Mouse (Mus musculus): ENCODE data around the gene Cpped1. TPM values are rescaled to one million over a fixed set of nuclear protein-coding genes. Genes with fewer than 3 reads are reported as not detected.

The Cpped1 gene
- polyA plus RNA-seq, 1 experiment from 2014 or later, result 18.4 TPM

DNA sequence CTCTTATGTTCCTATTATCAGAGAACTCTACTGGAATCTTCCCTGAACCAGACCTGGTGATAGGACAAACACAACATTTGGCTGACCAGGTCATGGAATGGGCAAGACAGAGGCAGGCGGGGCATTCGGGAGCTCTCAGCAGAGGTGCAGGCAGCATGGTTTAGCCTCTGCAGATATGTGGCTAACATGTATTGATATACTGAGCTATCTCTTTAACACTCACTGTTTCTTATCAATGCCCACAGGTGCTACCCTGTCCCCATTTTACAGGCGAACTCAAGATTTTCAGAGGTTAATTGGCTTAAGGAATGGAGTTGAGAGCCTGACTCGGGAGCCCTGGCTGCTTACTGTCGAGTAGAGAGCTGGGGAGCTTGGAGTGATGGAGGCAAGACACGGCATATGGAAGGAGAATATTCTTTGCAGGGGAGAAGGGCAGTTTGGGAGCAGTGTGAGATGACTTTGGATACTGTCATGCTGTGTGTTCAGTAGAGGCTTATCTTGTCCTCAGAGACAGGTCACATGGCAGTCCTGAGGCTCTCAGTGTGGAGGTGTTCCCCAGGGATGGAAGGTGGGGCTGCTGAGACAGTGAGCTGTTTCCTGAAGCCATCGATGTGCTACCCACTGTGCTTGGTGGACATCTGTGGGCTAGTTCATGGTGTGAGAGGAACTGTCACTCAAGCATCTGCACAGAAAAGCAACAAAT lies 113.3 kb downstream of the Cpped1 start:
- H3K4me1 ChIP-seq (ENCODE audit: control insufficient read depth, insufficient read depth, low read length), result no peaks in the 10 kb centered on the region
- no peaks in the 10 kb centered on the region for H3K27me3 ChIP-seq (ENCODE audit: control insufficient read depth, insufficient read depth, low read length)
- WGBS, result 76% methylated on average over 7 of the region's 7 CpGs
- no peak for DNase-seq (ENCODE audit: low spot score)
- H3K27ac ChIP-seq (replicated peaks; ENCODE audit: low read depth, low read length), result no peak overlapping the region
- H3K4me2 ChIP-seq (ENCODE audit: low read depth, severe bottlenecking), result no peak overlapping the region
- no peak for ATAC-seq (ENCODE audit: insufficient number of reproducible peaks, low FRiP score, low TSS enrichment, low read depth)
- H3K4me3 ChIP-seq (ENCODE audit: low read depth, low read length), result no peak overlapping the region
- H3K9me3 ChIP-seq (ENCODE audit: control insufficient read depth, low read length), result no peaks in the 10 kb centered on the region
- H3K9ac ChIP-seq (ENCODE audit: low read length), result no peak overlapping the region
- H3K36me3 ChIP-seq (ENCODE audit: control insufficient read depth, insufficient read depth, low read length), result no peaks in the 10 kb centered on the region

DNA sequence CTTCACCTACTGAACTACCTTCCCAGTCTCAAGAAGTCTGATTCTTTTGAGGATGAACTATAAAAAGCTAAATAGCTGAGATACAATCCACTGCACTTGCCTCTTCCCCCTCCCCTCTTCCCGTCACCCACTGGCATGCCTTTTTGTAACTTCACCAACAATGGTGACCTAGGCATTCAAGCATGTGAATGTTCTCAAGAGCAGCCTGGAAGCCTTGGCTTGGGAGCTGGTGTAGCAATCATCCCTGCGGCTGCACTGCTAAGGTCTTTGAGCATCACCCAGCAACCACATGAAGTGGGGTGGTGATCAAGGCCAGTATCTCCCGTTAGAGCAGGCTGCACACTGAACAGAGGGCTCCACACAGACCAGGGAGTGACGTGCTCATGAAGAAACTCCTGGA lies 114.6 kb downstream of the Cpped1 start:
- DNase-seq (ENCODE audit: low spot score), result no peak
- Histone ChIP-seq H3K9ac (ENCODE audit: low read length) (no peak overlapping the region), H3K36me3 (ENCODE audit: control insufficient read depth, insufficient read depth, low read length) (no peaks in the 10 kb centered on the region), H3K4me2 (ENCODE audit: low read depth, severe bottlenecking) (no peak overlapping the region), H3K27ac (replicated peaks; ENCODE audit: low read depth, low read length) (no peak overlapping the region), H3K4me1 (ENCODE audit: control insufficient read depth, insufficient read depth, low read length) (no peaks in the 10 kb centered on the region), H3K9me3 (ENCODE audit: control insufficient read depth, low read length) (no peaks in the 10 kb centered on the region), H3K27me3 (ENCODE audit: control insufficient read depth, insufficient read depth, low read length) (no peaks in the 10 kb centered on the region), H3K4me3 (ENCODE audit: low read depth, low read length) (no peak overlapping the region)
- ATAC-seq (ENCODE audit: insufficient number of reproducible peaks, low FRiP score, low TSS enrichment, low read depth), result no peak
- 93% methylated on average over 4 of the region's 4 CpGs for WGBS

DNA sequence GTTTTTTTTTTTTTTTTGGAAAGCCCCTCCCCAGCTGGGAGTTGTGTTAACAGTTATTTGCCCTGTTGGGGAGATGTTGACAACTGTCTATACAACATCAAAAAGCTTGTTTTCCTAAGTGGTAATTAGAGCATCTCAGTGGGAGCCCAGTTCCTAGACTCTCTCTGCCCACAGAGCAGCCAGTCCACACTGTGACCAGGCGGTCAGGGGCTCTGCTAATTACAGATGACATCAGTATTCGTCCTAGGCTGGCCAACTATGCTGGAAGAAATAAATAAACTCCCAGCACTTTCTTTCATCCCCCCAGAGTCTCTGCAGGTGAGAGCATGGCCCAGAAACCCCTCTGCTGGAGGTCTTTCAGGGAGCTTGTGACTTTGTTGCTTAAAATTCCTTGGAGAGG lies 115.9 kb downstream of the Cpped1 start:
- Histone ChIP-seq H3K4me1 (ENCODE audit: control insufficient read depth, insufficient read depth, low read length) (no peaks in the 10 kb centered on the region), H3K9ac (ENCODE audit: low read length) (no peak overlapping the region), H3K4me3 (ENCODE audit: low read depth, low read length) (no peak overlapping the region), H3K27ac (replicated peaks; ENCODE audit: low read depth, low read length) (no peak overlapping the region), H3K27me3 (ENCODE audit: control insufficient read depth, insufficient read depth, low read length) (no peaks in the 10 kb centered on the region), H3K36me3 (ENCODE audit: control insufficient read depth, insufficient read depth, low read length) (no peaks in the 10 kb centered on the region), H3K9me3 (ENCODE audit: control insufficient read depth, low read length) (no peaks in the 10 kb centered on the region), H3K4me2 (ENCODE audit: low read depth, severe bottlenecking) (no peak overlapping the region)
- DNase-seq (ENCODE audit: low spot score), result no peak
- 9% methylated on average over 2 of the region's 2 CpGs for WGBS
- no peak for ATAC-seq (ENCODE audit: insufficient number of reproducible peaks, low FRiP score, low TSS enrichment, low read depth)

DNA sequence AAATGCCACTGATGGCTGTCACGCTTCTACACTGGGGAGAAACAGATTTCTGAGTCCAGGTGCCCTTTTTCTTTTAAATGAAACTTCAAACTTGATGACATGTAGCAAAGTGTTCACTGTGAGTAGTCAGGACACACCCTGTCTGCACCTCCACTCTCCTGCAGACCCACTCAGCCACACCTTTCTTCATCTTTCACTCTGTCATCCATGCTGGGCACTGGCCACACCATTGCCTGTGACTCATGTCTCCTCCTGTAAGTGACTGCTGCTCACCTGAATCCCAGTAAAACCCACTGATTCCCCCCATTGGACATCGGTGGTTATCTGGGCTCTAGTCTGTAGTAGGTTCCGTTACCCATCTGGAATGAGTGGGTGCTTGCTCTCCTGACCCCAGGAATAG lies 118.8 kb downstream of the Cpped1 start:
- no peak overlapping the region for H3K27ac ChIP-seq (replicated peaks; ENCODE audit: low read depth, low read length)
- H3K9ac ChIP-seq (ENCODE audit: low read length), result no peak overlapping the region
- ATAC-seq (ENCODE audit: insufficient number of reproducible peaks, low FRiP score, low TSS enrichment, low read depth) (no peak), DNase-seq (ENCODE audit: low spot score) (no peak)
- no peak overlapping the region for H3K4me3 ChIP-seq (ENCODE audit: low read depth, low read length)
- H3K4me1 ChIP-seq (ENCODE audit: control insufficient read depth, insufficient read depth, low read length), result no peaks in the 10 kb centered on the region
- H3K4me2 ChIP-seq (ENCODE audit: low read depth, severe bottlenecking), result no peak overlapping the region
- H3K9me3 ChIP-seq (ENCODE audit: control insufficient read depth, low read length), result no peaks in the 10 kb centered on the region
- WGBS, result 89% methylated on average over 3 of the region's 3 CpGs
- H3K27me3 ChIP-seq (ENCODE audit: control insufficient read depth, insufficient read depth, low read length), result no peaks in the 10 kb centered on the region
- H3K36me3 ChIP-seq (ENCODE audit: control insufficient read depth, insufficient read depth, low read length), result no peaks in the 10 kb centered on the region

DNA sequence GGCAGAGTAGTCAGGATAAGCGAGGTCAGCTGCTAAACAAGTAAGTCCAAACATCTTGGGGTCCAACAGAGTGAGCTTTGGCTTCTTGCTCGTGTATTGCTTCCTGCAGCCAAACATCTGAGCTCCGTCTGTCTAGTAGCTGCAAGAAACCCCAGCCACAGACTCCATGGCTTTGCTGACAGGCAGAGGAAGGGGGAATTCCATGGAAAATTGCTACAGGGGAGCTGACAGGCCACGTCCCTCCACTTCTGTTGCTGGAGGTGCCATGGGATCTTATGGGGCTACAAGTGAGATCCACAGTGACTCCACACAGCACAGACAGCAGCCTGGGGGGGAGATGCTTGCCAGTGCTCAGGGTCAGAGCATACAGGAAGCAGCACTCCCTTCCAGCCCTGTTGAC lies 123.4 kb downstream of the Cpped1 start:
- H3K27me3 ChIP-seq (ENCODE audit: control insufficient read depth, insufficient read depth, low read length), result no peaks in the 10 kb centered on the region
- H3K27ac ChIP-seq (replicated peaks; ENCODE audit: low read depth, low read length), result no peak overlapping the region
- no peaks in the 10 kb centered on the region for H3K9me3 ChIP-seq (ENCODE audit: control insufficient read depth, low read length)
- no peaks in the 10 kb centered on the region for H3K36me3 ChIP-seq (ENCODE audit: control insufficient read depth, insufficient read depth, low read length)
- no peak overlapping the region for H3K4me2 ChIP-seq (ENCODE audit: low read depth, severe bottlenecking)
- ATAC-seq (ENCODE audit: insufficient number of reproducible peaks, low FRiP score, low TSS enrichment, low read depth), result no peak
- 73% methylated on average over 4 of the region's 4 CpGs for WGBS
- no peak overlapping the region for H3K9ac ChIP-seq (ENCODE audit: low read length)
- H3K4me1 ChIP-seq (ENCODE audit: control insufficient read depth, insufficient read depth, low read length), result no peaks in the 10 kb centered on the region
- H3K4me3 ChIP-seq (ENCODE audit: low read depth, low read length), result no peak overlapping the region
- DNase-seq (ENCODE audit: low spot score), result no peak

DNA sequence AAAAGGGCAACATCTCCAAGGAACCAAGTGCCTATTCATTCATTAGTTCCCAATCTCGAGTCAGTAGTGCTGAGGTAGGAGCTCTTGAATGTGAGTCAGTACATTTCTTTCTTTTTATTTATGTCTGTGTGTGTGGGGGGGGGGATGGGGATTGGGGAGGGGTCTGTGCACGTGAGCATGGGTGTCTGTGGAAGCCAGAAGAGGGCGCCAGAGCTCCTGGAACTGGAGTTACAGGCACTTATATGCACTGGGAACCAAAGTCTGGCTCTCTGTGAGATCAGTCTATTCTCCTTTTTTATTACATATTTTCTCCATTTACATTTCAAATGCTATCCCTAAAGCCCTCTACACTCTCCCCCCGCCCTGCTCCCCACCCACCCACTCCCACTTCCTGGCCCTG lies 124.9 kb downstream of the Cpped1 start:
- WGBS, result 67% methylated on average over 4 of the region's 4 CpGs
- H3K4me2 ChIP-seq (ENCODE audit: low read depth, severe bottlenecking), result no peak overlapping the region
- DNase-seq (ENCODE audit: low spot score) (no peak), ATAC-seq (ENCODE audit: insufficient number of reproducible peaks, low FRiP score, low TSS enrichment, low read depth) (no peak)
- no peaks in the 10 kb centered on the region for H3K9me3 ChIP-seq (ENCODE audit: control insufficient read depth, low read length)
- H3K9ac ChIP-seq (ENCODE audit: low read length), result no peak overlapping the region
- no peaks in the 10 kb centered on the region for H3K36me3 ChIP-seq (ENCODE audit: control insufficient read depth, insufficient read depth, low read length)
- H3K4me3 ChIP-seq (ENCODE audit: low read depth, low read length), result no peak overlapping the region
- no peak overlapping the region for H3K27ac ChIP-seq (replicated peaks; ENCODE audit: low read depth, low read length)
- no peaks in the 10 kb centered on the region for H3K27me3 ChIP-seq (ENCODE audit: control insufficient read depth, insufficient read depth, low read length)
- H3K4me1 ChIP-seq (ENCODE audit: control insufficient read depth, insufficient read depth, low read length), result no peaks in the 10 kb centered on the region

DNA sequence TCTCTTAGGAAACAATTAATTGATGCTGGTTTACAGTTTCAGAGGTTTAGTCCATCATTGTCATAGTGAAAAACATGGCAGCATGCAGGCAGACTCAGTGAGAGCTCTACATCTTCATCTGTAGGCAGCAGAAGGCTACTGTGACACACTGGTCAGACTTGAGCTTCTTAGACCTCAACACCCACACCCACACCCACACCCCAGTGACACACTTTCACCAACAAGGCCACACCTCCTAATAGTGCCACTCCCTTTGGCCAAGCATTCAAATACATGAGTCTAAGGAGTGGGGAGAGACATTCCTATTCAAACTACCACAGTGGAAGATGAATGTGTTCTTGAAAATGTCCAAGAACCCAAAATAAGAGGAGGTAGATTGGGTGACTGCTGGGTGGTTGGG lies 125.9 kb downstream of the Cpped1 start:
- H3K4me2 ChIP-seq (ENCODE audit: low read depth, severe bottlenecking), result no peak overlapping the region
- no peaks in the 10 kb centered on the region for H3K27me3 ChIP-seq (ENCODE audit: control insufficient read depth, insufficient read depth, low read length)
- ATAC-seq (ENCODE audit: insufficient number of reproducible peaks, low FRiP score, low TSS enrichment, low read depth), result no peak
- H3K4me3 ChIP-seq (ENCODE audit: low read depth, low read length), result no peak overlapping the region
- no peaks in the 10 kb centered on the region for H3K9me3 ChIP-seq (ENCODE audit: control insufficient read depth, low read length)
- no peak for DNase-seq (ENCODE audit: low spot score)
- no peaks in the 10 kb centered on the region for H3K36me3 ChIP-seq (ENCODE audit: control insufficient read depth, insufficient read depth, low read length)
- no peak overlapping the region for H3K9ac ChIP-seq (ENCODE audit: low read length)
- H3K4me1 ChIP-seq (ENCODE audit: control insufficient read depth, insufficient read depth, low read length), result no peaks in the 10 kb centered on the region
- no peak overlapping the region for H3K27ac ChIP-seq (replicated peaks; ENCODE audit: low read depth, low read length)

DNA sequence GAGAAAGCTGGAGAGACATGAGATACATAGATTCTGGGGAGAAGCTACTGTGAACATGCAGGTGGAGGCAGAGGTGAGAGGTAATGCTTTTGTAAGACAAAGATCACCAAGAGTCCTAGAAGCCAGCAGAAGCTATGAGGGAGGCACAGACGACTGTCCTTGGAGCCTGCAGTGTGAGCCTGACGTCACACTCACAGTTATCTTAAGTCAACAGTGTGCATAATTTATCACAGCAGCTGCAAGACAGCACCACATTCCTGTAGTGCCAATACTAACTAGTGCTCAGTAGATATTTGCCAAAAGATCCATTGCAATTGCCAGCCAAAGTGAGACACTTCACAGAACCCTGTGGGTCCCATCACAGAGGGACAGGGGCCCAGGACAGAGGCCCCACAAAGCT lies 127.2 kb downstream of the Cpped1 start:
- Histone ChIP-seq H3K4me1 (ENCODE audit: control insufficient read depth, insufficient read depth, low read length) (no peaks in the 10 kb centered on the region), H3K4me3 (ENCODE audit: low read depth, low read length) (no peak overlapping the region), H3K27me3 (ENCODE audit: control insufficient read depth, insufficient read depth, low read length) (no peaks in the 10 kb centered on the region), H3K4me2 (ENCODE audit: low read depth, severe bottlenecking) (no peak overlapping the region), H3K9ac (ENCODE audit: low read length) (no peak overlapping the region), H3K27ac (replicated peaks; ENCODE audit: low read depth, low read length) (no peak overlapping the region), H3K36me3 (ENCODE audit: control insufficient read depth, insufficient read depth, low read length) (no peaks in the 10 kb centered on the region), H3K9me3 (ENCODE audit: control insufficient read depth, low read length) (no peaks in the 10 kb centered on the region)
- DNase-seq (ENCODE audit: low spot score), result no peak
- WGBS, result 31% methylated on average over 2 of the region's 2 CpGs
- no peak for ATAC-seq (ENCODE audit: insufficient number of reproducible peaks, low FRiP score, low TSS enrichment, low read depth)

All from limb, embryonic 11.5 days (tissue).